Mouse (Mus musculus) kidney, postnatal 36 days (tissue): ENCODE results near the gene Rccd1.
A peak's percentile ranks its signal among the peaks of the same experiment; 100 is the strongest.
"Not testable (repeated sequence)": the region's sequence is repeated elsewhere in the genome, so short reads cannot be mapped to it uniquely, and the experiment has no call there.

Source experiments
- DNase-seq, 2 experiments: peaks; one replicate each; pipeline ENCODE4 v3.0.0; 2021 to 2022; ENCODE audit warnings: mixed read lengths in 2 of 2

The Rccd1 gene

GRCm38 (mm10) chr7:80343270-80344018 is 19.2 kb upstream of the Rccd1 start:
- DNase-seq = peak in 1 of 2 experiments; percentile 17

- peak; percentile 95 to 98 for DNase-seq
Measured at GRCm38 (mm10) chr7:80342858-80343257, 18.6 kb upstream of the Rccd1 start, which contains the start of gene Hddc3. TSS of gene Hddc3 (plus strand) at chr7:80343104.

GRCm38 (mm10) chr7:80341793-80342192 is 17.5 kb upstream of the Rccd1 start:
- no peak for DNase-seq

- DNase-seq = peak; percentile 79 to 81
Measured at GRCm38 (mm10) chr7:80340793-80341192, 16.5 kb upstream of the Rccd1 start, which contains the start of gene Unc45a. TSS of gene Unc45a (minus strand) at chr7:80341005.

- DNase-seq = peak; percentile 99
Measured at GRCm38 (mm10) chr7:80339793-80340628, 15.8 kb upstream of the Rccd1 start.

- peak; percentile 13 to 55 for DNase-seq
Measured at GRCm38 (mm10) chr7:80339371-80339770, 15.1 kb upstream of the Rccd1 start.

GRCm38 (mm10) chr7:80336932-80337331 is 12.7 kb upstream of the Rccd1 start:
- no peak for DNase-seq

- DNase-seq = no peak
Measured at GRCm38 (mm10) chr7:80334848-80335247, 10.6 kb upstream of the Rccd1 start.

- no peak for DNase-seq
Measured at GRCm38 (mm10) chr7:80331433-80331832, 7.2 kb upstream of the Rccd1 start.

GRCm38 (mm10) chr7:80330278-80330677 is 6.0 kb upstream of the Rccd1 start:
- no peak for DNase-seq

GRCm38 (mm10) chr7:80326076-80326475 is 1.8 kb upstream of the Rccd1 start:
- DNase-seq = no peak

GRCm38 (mm10) chr7:80325292-80325868 is 1.1 kb upstream of the Rccd1 start:
- no peak for DNase-seq

- DNase-seq = not testable (repeated sequence)
Measured at GRCm38 (mm10) chr7:80324816-80325119, 514 bp upstream of the Rccd1 start.

GRCm38 (mm10) chr7:80323336-80323735 is 918 bp downstream of the Rccd1 start:
- no peak for DNase-seq

- DNase-seq = no peak
Measured at GRCm38 (mm10) chr7:80319846-80320496, 4.3 kb downstream of the Rccd1 start.

- DNase-seq = no peak
Measured at GRCm38 (mm10) chr7:80318670-80319069, 5.6 kb downstream of the Rccd1 start.

- peak; percentile 17 to 39 for DNase-seq
Measured at GRCm38 (mm10) chr7:80317439-80318115, 6.7 kb downstream of the Rccd1 start.

- DNase-seq = no peak
Measured at GRCm38 (mm10) chr7:80315733-80316132, 8.5 kb downstream of the Rccd1 start.

- no peak for DNase-seq
Measured at GRCm38 (mm10) chr7:80310771-80311170, 13.5 kb downstream of the Rccd1 start.

GRCm38 (mm10) chr7:80307766-80308165 is 16.5 kb downstream of the Rccd1 start:
- DNase-seq = no peak

GRCm38 (mm10) chr7:80301522-80301921 is 22.7 kb downstream of the Rccd1 start:
- DNase-seq = no peak

- DNase-seq = no peak
Measured at GRCm38 (mm10) chr7:80299568-80299967, 24.7 kb downstream of the Rccd1 start.
